Mouse (Mus musculus) right cerebral cortex, adult 18-20 months (tissue): ENCODE measurements at regions not wholly inside any gene's neighbourhood (a gene's known extent, or its start where the extent isn't known, plus 50 kb on each side); places are given as distances from the start of the nearest gene placed in this dataset.

Source experiments
- DNase-seq: peaks from one replicate; pipeline ENCODE4 v3.0.0; 2022; ENCODE audit warnings: mixed read lengths

GRCm38 (mm10) chr9:91559794-91560193, 194.2 kb upstream of the Zic1 start:
- no peak for DNase-seq

- DNase-seq = no peak
Measured at GRCm38 (mm10) chr9:91547051-91547450, 181.4 kb upstream of the Zic1 start.

GRCm38 (mm10) chr9:91545402-91545801, 179.8 kb upstream of the Zic1 start:
- DNase-seq = no peak

- no peak for DNase-seq
Measured at GRCm38 (mm10) chr9:91528838-91529475, 163.3 kb upstream of the Zic1 start.

GRCm38 (mm10) chr9:91528388-91528787, 162.8 kb upstream of the Zic1 start:
- DNase-seq = no peak

- DNase-seq = no peak
Measured at GRCm38 (mm10) chr9:91520521-91520920, 154.9 kb upstream of the Zic1 start.

GRCm38 (mm10) chr9:91509672-91510071, 144.1 kb upstream of the Zic1 start:
- DNase-seq = no peak

GRCm38 (mm10) chr9:91503657-91504329, 138.2 kb upstream of the Zic1 start:
- no peak for DNase-seq

GRCm38 (mm10) chr9:91476596-91476995, 111.0 kb upstream of the Zic1 start:
- DNase-seq = no peak

GRCm38 (mm10) chr9:91462713-91463425, 97.3 kb upstream of the Zic1 start:
- no peak for DNase-seq

GRCm38 (mm10) chr9:91459921-91460320, 94.3 kb upstream of the Zic1 start:
- no peak for DNase-seq

- no peak for DNase-seq
Measured at GRCm38 (mm10) chr9:91456843-91457242, 91.2 kb upstream of the Zic1 start.

- no peak for DNase-seq
Measured at GRCm38 (mm10) chr9:91456253-91456823, 90.7 kb upstream of the Zic1 start.

GRCm38 (mm10) chr9:91439106-91439505, 73.5 kb upstream of the Zic1 start:
- no peak for DNase-seq
